Mouse (Mus musculus): ENCODE data around the gene Gm8797. TPM values are rescaled to one million over a fixed set of nuclear protein-coding genes. Genes with fewer than 3 reads are reported as not detected.
"Not testable (repeated sequence)": the region's sequence is repeated elsewhere in the genome, so short reads cannot be mapped to it uniquely, and the experiment has no call there.

Gm8797 gene
- 11.7 and 17.0 TPM in 2 replicates for polyA plus RNA-seq (2015; fragmentation: Nextera tagmentation; extraction: Ambion mirVana)

- H3K4me3 ChIP-seq (replicated peaks); H3K27ac ChIP-seq (replicated peaks); H3K4me2 ChIP-seq (replicated peaks); H3K9me3 ChIP-seq (replicated peaks); H3K36me3 ChIP-seq; H3K9ac ChIP-seq; ATAC-seq (ENCODE audit: insufficient number of reproducible peaks, low FRiP score, low TSS enrichment, low read depth); H3K27me3 ChIP-seq; H3K4me1 ChIP-seq: not testable (repeated sequence)
- WGBS: 88% methylated on average over 9 of the region's 9 CpGs
Measured at GRCm38 (mm10) chr3:5750506-5750905, at the start of gene Gm8797. Gm8797 (plus strand) TSS chr3:5750806.

DNA sequence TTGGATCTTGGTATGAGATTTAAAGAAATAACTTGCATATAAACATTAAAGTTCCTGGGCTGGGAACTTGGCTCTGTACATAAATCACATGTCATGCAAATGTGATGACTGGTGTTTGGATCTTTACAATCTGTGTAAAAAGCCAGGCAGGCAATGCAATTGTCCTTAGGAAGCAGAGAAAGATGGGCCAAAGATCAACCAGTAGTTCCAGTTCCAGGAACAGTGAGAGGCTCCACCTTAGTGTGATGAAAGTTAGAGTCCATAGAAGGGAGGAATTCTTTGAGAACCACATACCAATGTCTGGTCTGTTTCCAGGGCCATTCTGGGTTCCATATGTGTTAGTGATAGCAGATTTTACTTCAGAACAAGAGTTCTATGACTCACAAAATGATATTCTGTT lies 36.1 kb upstream of the Gm8797 start:
- no peak for ATAC-seq (ENCODE audit: insufficient number of reproducible peaks, low FRiP score, low TSS enrichment, low read depth)
- no peak overlapping the region for H3K27ac ChIP-seq (replicated peaks)
- no peak overlapping the region for H3K4me3 ChIP-seq (replicated peaks)
- no peak overlapping the region for H3K4me2 ChIP-seq (replicated peaks)
- no peaks in the 10 kb centered on the region for H3K9me3 ChIP-seq (replicated peaks)
- no peaks in the 10 kb centered on the region for H3K27me3 ChIP-seq
- no peaks in the 10 kb centered on the region for H3K4me1 ChIP-seq
- H3K9ac ChIP-seq: no peak overlapping the region
- H3K36me3 ChIP-seq: no peaks in the 10 kb centered on the region

DNA sequence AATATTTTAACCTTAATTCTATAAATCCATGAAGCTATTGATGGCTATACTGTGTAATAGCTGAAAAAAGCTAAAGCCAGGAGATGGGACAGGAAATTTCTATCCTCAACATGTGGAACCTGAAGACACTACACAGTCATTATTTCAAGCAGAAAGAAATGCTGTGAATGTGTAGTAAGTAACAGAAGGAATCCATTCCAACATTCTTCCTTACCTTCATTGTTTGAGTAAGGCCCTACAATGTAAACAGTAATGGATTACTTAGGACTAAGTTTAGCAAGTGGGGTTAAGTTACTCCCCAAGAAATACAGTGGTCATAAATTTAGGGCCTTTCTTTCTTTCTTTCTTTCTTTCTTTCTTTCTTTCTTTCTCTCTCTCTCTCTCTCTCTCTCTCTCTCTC lies 17.7 kb upstream of the Gm8797 start:
- Histone ChIP-seq H3K9ac (no peak overlapping the region), H3K27me3 (no peaks in the 10 kb centered on the region), H3K27ac (replicated peaks) (no peak overlapping the region), H3K9me3 (replicated peaks) (no peaks in the 10 kb centered on the region), H3K4me3 (replicated peaks) (no peak overlapping the region), H3K4me2 (replicated peaks) (no peak overlapping the region), H3K4me1 (no peaks in the 10 kb centered on the region), H3K36me3 (no peaks in the 10 kb centered on the region)
- no peak for ATAC-seq (ENCODE audit: insufficient number of reproducible peaks, low FRiP score, low TSS enrichment, low read depth)

GRCm38 (mm10) chr3:5754763-5755478 lies 4.3 kb downstream of the Gm8797 start:
- Histone ChIP-seq H3K4me1 (no peaks in the 10 kb centered on the region), H3K36me3 (no peaks in the 10 kb centered on the region), H3K9ac (no peak overlapping the region), H3K4me3 (replicated peaks) (no peak overlapping the region), H3K4me2 (replicated peaks) (no peak overlapping the region), H3K27me3 (no peaks in the 10 kb centered on the region), H3K27ac (replicated peaks) (no peak overlapping the region), H3K9me3 (replicated peaks) (no peaks in the 10 kb centered on the region)
- 42% methylated on average over 3 of the region's 3 CpGs for WGBS
- peak; percentile 88 for ATAC-seq (ENCODE audit: insufficient number of reproducible peaks, low FRiP score, low TSS enrichment, low read depth)

- Histone ChIP-seq H3K4me1 (no peaks in the 10 kb centered on the region), H3K4me2 (replicated peaks) (no peak overlapping the region), H3K9ac (no peak overlapping the region), H3K36me3 (no peaks in the 10 kb centered on the region), H3K9me3 (replicated peaks) (no peaks in the 10 kb centered on the region), H3K27ac (replicated peaks) (no peak overlapping the region), H3K4me3 (replicated peaks) (no peak overlapping the region), H3K27me3 (no peaks in the 10 kb centered on the region)
- 81% methylated on average over 3 of the region's 3 CpGs for WGBS
- no peak for ATAC-seq (ENCODE audit: insufficient number of reproducible peaks, low FRiP score, low TSS enrichment, low read depth)
Measured at GRCm38 (mm10) chr3:5766256-5766655, 15.7 kb downstream of the Gm8797 start.

GRCm38 (mm10) chr3:5776894-5777293 lies 26.3 kb downstream of the Gm8797 start:
- Histone ChIP-seq H3K4me2 (replicated peaks) (no peak overlapping the region), H3K27ac (replicated peaks) (no peak overlapping the region), H3K4me3 (replicated peaks) (no peak overlapping the region), H3K9me3 (replicated peaks) (no peaks in the 10 kb centered on the region), H3K36me3 (no peaks in the 10 kb centered on the region), H3K4me1 (no peaks in the 10 kb centered on the region), H3K27me3 (no peaks in the 10 kb centered on the region), H3K9ac (no peak overlapping the region)
- 92% methylated on average over 2 of the region's 2 CpGs for WGBS
- ATAC-seq (ENCODE audit: insufficient number of reproducible peaks, low FRiP score, low TSS enrichment, low read depth): no peak

All from embryonic facial prominence, embryonic 15.5 days (tissue).